Mouse (Mus musculus) thymus, adult 2 months (tissue): ENCODE data around the gene Cacng2.

Experiments
- CTCF ChIP-seq: fragments of 200-500 bp; IDR thresholded peaks from 2 replicates; pipeline ENCODE4 v1.5.1; 2012; ENCODE audit warnings: mild to moderate bottlenecking, control low read depth, low read length, moderate library complexity, borderline replicate concordance; ENCODE audit not compliant: control insufficient read depth, poor library complexity, insufficient read depth; ENCODE audit errors: extremely low read depth
- POLR2A ChIP-seq: fragments of 200-500 bp; IDR thresholded peaks from 2 replicates; pipeline ENCODE4 v1.6.1; 2012; ENCODE audit warnings: mild to moderate bottlenecking, low read length, control low read depth, moderate library complexity; ENCODE audit not compliant: control insufficient read depth, poor library complexity, insufficient read depth; ENCODE audit errors: extremely low read depth

GRCm38 (mm10) chr15:77945711-77946110 lies 174.1 kb downstream of the Cacng2 start:
- TF ChIP-seq CTCF (no peak), POLR2A (no peak)
